Mouse (Mus musculus) kidney, postnatal 25 days (tissue): ENCODE measurements around the gene Abcg1.

Experiments
- DNase-seq, 2 experiments: peaks; one replicate each; pipeline ENCODE4 v3.0.0; 2021; ENCODE audit warnings: mixed read lengths in 2 of 2

The Abcg1 gene

DNA sequence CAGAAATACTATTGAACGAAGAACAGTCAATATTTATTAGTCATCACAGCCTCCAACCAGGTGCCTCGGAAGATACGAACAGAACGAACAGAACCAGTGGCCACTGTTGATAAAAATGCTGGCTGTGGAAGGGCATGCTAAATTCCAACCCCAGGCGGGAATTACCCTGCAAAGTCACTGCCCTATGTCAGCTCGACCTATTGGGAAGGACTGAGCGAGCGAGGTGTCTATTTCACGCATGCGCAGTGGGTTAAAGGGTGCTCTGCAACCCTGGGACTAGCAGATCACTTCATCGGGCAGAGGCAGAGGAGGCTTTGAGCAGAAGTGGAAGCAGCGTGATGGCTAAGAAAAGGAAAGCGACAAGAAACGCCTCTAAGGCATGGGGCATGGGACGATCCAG lies 76.3 kb downstream of the Abcg1 start:
- DNase-seq, result no peak

DNA sequence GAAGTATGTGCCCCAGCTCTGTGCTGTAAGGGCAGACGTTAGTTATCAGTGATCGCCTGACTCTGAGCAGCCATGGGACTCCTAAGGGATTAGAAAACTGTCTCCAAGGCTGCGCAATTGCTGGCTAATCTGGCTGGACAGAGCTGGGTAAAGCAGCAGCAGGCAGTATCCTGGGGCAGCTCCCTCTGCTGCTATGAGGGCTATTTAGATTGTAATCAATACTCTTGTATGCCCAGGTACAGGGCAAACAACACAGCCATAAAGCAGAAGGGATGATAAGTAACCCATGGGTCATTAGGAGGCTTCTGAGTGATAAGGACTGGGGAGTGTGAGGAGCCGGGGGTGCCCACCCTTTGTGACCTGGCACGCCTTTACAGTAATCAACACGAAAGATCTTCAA lies 77.4 kb downstream of the Abcg1 start:
- DNase-seq, result no peak

DNA sequence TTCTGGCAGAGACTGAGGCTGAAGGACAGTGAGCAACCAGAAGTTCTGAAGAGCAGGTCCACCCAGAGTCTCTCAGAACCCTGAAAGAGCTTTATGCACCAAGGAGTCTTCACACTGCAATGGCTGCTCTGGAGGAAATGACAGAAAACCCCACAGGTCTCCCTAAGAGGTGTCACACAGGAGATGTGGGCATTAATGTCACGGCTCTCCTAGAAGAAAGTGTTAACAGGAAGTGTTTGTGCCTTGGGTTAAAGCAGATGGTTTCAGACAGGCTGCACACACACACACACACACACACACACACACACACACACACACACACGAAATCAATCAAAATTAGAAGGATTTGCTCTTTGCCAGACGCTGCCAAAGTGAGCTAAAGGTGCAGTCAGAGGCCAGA lies 78.8 kb downstream of the Abcg1 start:
- DNase-seq, result no peak

DNA sequence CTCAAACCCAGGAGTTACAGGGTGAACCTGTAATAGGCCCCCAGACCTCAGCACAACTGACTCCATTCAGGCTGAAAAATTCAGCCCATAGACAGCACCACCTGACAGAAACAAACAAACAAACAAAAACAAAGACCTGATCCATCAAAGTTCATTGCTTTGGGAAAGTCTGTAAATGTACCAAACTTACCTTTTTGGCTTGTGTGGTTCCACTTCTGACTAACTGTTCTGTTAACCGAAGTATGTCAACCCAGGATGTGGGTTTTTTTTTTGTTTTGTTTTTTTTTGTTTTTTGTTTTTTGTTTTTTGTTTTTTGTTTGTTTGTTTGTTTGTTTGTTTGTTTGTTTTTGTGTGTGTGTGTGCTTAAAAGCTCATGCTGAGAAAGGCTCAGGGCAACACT lies 79.3 kb downstream of the Abcg1 start:
- no peak for DNase-seq

DNA sequence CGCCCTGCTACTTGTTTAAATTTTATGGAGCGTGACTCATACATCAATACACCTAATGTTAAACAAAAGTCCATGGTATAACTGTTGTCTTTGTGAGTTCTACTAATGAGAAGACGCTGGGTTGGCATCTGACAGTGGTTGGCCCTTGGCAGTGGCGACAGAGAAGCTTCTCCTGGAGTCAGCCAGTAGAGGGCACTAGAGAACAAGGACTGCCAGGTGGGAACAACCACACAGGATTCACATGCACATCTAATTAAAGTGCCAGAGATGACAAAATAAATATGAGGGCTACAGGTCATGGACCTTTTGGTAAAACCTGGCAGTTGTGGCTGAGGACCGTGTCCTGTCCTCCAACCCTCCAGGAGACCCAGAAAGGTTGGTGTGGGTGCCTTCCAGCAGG lies 80.9 kb downstream of the Abcg1 start:
- DNase-seq, result peak; percentile 70 to 71

DNA sequence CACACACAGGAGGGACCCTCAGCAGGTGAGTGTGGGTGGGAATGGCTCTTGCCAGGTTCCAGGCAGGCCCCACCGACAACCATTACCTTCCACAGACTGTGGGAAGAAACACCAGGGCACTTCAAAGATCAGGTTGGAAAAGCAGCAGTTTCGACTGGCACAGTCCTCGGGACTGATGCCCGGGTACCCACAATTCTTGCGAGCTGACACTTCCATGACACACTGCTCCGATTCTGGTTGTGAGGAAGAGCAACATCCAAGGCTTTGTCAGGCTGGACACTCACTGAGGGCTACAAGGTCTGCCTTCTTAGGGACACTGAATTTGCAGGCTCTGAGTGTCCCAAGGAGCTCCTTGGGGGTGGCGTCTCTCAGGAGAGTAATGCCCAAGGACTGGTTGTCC lies 84.6 kb downstream of the Abcg1 start:
- no peak for DNase-seq

DNA sequence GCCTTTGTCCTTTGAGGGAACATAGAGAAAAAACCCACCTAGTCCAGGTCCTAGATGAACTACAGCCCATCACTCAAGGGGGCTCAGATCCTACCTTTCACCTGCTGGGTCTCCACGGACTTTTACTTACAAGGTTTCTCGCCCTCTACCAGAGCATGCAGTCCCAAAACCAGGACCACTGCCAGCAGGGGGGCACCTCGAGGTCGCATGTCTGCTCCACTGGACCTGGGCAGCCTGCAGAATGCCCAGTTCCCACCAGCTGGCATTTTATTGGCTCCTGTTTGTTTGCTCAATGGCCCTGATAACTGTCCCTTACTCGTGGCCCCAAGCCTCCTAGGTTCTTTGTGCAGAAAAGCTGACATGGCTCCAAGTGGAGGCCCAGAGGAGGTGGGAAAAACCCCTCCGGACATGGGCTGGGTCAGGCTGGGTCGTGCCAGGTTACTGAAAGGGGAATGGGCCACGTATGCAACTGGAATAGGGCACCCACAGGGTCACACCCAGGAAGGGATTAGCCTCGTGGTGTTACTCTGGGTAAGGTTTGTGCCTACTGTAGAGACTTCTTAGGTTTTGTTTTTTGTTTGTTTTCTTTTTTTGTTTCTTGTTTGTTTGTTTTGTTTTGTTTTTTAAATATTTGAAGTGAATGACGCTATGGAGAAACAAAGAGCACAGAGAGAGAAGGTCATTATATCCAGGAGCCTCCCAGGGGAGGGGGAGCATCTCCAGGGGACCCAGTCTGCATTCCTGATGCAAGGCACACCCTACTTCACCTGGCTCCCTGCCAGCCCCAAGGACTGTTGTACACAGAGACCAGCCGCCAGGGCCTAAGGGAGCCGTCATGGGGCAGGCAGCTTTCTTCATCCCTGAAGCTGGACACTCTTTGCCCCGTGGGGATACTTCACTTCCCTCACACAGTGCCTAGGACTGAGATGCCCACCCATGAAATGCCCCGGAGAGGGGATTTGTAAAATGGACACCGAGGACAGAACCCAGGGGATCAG lies 86.9 kb downstream of the Abcg1 start, which contains the start of gene Tff2:
Gene Tff2 (minus strand): TSS at position 243 of the 998 bp plus-strand sequence.
- DNase-seq, result peak; percentile 33 to 54

DNA sequence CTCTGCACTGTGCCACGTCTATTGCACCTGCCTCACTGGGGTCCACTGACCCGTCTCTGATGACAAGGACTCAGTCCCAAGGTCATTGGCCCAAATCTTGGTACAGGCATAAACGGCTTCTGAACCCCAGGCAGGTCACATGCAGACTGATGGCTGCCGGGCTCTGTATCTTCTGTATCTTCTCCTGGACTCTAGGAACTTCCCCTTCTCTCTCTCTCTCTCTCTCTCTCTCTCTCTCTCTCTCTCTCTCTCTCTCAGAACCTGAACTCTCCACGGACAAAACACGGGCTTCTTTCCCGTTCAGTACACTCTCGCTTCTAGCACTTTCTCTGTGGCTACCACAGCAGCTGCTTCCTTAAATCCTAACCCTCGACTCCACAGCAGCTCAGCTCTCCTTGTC lies 88.5 kb downstream of the Abcg1 start:
- DNase-seq, result no peak

DNA sequence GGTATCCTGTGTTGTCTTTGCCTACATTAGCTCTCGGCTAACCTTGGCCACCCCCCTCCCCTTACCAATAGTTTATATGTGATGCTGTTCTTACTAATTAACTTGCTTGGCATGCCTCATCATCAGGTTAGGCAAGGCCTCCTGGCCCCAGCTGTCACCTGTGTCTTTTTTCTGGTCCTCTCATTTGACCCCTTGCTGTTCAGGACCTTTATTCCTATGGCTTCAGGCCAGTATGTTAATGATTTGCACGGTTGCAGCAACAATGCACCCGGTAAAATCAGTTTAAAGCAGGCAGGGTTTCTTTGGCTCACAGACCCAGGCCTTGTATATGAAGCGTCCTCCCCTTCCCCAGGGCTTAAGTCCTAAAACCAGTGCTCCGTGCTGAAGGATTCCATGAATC lies 95.0 kb downstream of the Abcg1 start:
- DNase-seq, result peak; percentile 74 to 85

DNA sequence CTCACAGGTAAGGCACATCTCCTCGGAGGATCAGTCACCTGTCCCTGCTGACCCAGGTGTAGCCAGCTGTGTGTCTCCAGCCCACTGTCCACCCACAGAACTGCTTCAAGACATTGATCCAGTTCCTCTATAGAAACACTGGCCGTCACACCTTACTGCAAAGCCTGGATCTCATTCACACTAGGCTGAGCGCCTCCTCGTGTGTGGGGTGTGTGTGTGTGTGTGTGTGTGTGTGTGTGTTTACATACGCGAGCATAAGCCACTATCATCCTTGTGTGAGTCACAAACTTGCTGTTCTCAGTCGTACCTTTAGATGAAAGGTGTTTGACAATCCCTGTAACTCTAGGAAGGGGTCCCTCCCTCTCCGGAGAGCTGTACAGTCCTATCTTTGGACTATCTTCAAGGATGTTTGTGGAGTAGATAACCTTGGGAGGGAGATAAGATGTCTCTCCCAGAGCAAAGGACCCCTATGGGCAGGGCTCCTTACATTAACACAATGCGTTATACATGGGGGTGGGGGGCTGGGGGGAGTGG lies 95.6 kb downstream of the Abcg1 start:
- no peak for DNase-seq

DNA sequence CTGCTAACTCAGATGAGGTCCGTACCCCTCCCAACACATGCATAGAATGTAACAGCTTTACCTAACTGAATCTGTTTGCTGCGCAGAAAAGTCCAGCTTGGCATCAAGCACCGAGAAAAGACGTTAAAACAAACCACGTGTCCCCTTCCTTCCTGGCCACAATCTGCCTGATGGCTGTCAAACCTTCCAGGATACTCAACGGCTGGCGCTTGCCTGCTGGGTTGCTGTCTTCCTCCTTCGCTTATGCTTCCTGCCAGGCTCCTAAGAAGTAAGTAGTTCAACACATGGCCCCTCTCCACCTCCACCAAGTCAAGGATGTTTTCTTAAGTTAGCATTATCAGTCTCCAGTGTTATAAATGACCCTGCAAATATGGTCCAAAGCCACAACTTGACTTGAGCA lies 96.3 kb downstream of the Abcg1 start:
- DNase-seq, result no peak

DNA sequence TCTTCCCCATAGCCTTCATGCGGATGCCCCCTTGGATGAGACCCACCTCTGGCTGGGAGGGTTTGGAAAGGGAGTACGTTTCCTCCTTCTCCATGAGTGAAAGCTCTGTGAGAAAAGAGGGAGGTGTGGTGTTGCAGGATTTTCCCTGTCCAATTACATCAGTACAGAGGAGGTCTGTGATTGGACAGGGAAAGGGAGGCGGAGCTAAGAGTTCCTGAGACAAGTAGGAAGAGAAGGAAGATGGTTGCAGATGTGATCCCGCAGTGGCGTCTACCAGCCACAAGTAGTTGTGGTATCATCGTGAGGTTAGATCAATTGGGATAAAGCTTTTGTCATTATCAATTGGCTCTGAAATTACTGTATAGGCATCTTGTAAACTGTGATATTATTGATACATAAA lies 100.4 kb downstream of the Abcg1 start:
- no peak for DNase-seq

DNA sequence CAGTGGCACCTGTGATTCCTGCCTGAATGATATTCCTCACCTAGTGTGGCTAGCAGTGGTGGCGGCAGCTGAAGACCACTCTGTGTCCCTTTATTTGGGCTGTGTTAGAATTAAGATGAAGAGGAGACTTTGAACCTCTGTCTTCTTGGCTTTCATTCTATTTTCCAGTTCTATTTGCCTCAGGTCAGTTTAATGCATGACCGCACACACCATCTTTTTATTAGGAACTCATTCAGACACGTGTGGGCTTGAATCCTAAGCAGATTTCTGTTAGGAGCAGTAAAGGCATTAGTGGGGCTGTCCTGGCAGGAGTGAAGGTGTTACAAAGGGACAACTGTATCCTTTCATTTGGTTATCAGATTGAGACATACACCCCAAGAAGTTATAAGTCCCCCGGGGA lies 102.8 kb downstream of the Abcg1 start:
- DNase-seq, result peak in 1 of 2 experiments; percentile 35

DNA sequence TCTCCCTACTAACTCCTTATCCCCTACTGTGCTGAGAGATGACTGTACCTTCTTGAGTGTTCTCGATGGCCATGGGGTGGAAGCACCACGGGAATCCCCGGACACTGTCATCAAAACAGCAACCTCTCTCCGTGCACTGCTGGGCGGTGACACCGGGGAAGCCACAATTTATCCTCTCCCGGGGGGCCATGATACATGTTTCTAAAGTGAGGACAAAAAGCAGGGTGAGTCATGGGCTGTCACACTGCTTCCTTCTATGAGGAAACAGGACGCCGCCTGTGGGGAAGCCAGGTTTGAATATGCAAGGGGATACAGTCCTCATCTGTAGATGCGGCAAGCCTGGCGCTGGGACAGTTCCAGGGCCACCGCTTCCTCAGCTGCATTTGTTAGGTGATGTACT lies 105.1 kb downstream of the Abcg1 start:
- peak; percentile 18 to 48 for DNase-seq

DNA sequence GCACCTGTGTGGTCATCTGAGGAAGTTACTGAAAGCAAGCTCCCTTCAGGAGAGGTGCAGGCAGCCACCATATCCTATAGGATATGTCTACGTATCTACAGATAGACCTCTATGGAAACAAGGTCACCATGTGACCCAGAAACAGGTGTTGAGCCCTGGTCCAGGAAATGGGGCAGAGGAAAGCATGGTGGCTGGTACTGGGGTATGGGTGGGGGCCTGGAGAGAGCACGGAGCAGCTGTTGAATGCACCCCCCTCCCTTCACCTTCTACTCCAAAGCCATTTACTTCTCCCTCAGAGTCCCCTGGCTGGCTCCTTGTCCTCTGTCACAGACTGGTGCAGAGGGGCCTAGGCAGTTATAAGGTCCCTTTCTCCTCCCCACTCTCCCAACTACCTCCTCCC lies 106.3 kb downstream of the Abcg1 start:
- DNase-seq, result no peak

DNA sequence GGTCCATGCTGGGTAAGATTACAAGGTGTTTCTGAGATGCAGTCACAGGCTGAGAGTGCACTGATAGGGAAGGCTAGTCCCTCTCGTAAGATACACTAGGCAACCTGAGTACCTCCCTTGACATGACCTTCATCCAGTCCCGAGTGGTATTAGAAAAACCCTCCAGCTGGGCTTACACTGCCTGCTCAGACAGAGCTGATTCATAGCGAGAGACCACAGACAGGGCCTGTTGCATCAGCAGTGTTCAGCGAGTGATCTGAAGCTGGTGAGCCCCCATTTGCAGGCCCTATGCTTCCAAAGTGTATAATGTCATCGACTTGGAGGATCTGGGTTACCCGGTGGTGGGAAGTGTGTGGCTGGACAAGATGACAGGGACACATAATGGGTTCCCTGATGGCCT lies 107.7 kb downstream of the Abcg1 start, which contains the start of gene Tff1:
Gene Tff1 (minus strand): TSS at position 151 of the 400 bp plus-strand sequence.
- no peak for DNase-seq
